Mouse (Mus musculus) thymus, postnatal 4 days (tissue): Measurements from ENCODE around the gene Fam122b.

Experiments used
- DNase-seq: peaks from one replicate; pipeline ENCODE4 v3.0.0; 2021

Fam122b gene

GRCm38 (mm10) chrX:53196392-53196791, 73.2 kb downstream of the Fam122b start:
- DNase-seq, result no peak
